8 mouse cellular contexts compared by ENCODE assay signal in the genomic region with DNA sequence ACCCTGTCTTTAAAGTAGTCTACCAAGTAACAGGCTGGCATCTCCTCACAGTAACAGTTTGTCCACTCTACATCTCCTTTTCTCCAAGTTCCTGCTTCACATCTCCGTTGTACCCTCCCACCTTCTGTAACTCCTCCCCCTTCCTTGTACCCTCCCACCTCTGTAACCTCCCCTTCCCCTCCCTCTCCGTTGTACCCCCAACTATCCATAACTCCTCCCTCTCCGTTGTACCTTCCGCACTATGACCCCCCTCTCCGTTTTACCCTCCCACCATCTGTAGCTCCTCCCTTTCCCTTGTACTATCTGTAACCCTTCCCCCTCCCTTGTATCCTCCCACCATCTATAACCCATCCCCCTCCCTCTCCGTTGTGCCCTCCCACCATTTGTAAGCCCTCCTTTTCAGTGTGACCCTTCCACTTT.
DNase-seq lines count a peak whose midpoint lies in the region; ATAC-seq and TF ChIP-seq lines count a peak whose summit lies in the region.

No protein-coding gene starts in this region.

- no peak for ATAC-seq in heart, embryonic 15.5 days (replicated peaks; ENCODE audit: insufficient number of reproducible peaks, insufficient read depth, low FRiP score, low read depth)
- peak; percentile 49 for ATAC-seq in monocyte, adult 5-6 weeks (replicated peaks; ENCODE audit: insufficient number of reproducible peaks, low FRiP score, low TSS enrichment, poor library complexity, severe bottlenecking)
- no peak for ATAC-seq in cerebellum, adult (ENCODE audit: insufficient number of reproducible peaks, low FRiP score, low TSS enrichment)

- WGBS in heart, embryonic 15.5 days, result 24% methylated on average over 6 of the region's 6 CpGs

- no peak overlapping the region for H3K27ac ChIP-seq in heart, embryonic 15.5 days
- peak overlapping the region; percentile 36; the same call in 1 of the 2 replicates for H3K27ac ChIP-seq in bone marrow macrophage, adult 2 months (ENCODE audit: insufficient read depth, low read depth, low read length)

- peak overlapping the region; percentile 72 for H3K4me2 ChIP-seq in heart, embryonic 15.5 days

- no peaks in the 10 kb centered on the region; the same call in 1 of the 2 replicates for H3K27me3 ChIP-seq in heart, embryonic 15.5 days

- H3K9ac ChIP-seq in heart, embryonic 15.5 days, result no peak overlapping the region

- H3K36me3 ChIP-seq in heart, embryonic 15.5 days, result no peaks in the 10 kb centered on the region

- H3K9me3 ChIP-seq in heart, embryonic 15.5 days (replicated peaks), result no peaks in the 10 kb centered on the region

- peaks cover 10% of the 10 kb centered on the region for H3K4me1 ChIP-seq in heart, embryonic 15.5 days (replicated peaks)
- H3K4me1 ChIP-seq in bone marrow macrophage, adult 2 months (ENCODE audit: control insufficient read depth, insufficient read depth, low read length), result peaks cover 4% of the 10 kb centered on the region

- DNase-seq in heart, postnatal 10 days, result no peak
- peak; percentile 62 for DNase-seq in induced T-regulatory cell, adult 2 months (ENCODE audit: low read depth)
- DNase-seq in layer of hippocampus, adult 18-20 months (ENCODE audit: low spot score in 2 of 2), result no peak
- DNase-seq in gastrocnemius, postnatal 4 days (ENCODE audit: low spot score in 2 of 2), result no peak

- TF ChIP-seq CTCF in bone marrow macrophage, adult 2 months (IDR thresholded peaks at IDR 0.05; ENCODE audit: low read depth, low read length), result no peak

- peak overlapping the region; percentile 18 for H3K4me3 ChIP-seq in heart, embryonic 15.5 days
- H3K4me3 ChIP-seq in bone marrow macrophage, adult 2 months (ENCODE audit: insufficient read depth, low read length), result peak overlapping the region; percentile 35

- no peak for TF ChIP-seq POLR2A in bone marrow macrophage, adult 2 months (IDR thresholded peaks at IDR 0.05; ENCODE audit: borderline replicate concordance, low read depth, low read length)

- intact Hi-C loops in heart, postnatal 10 days (cut with DNase I), result no loop called here
